Mouse (Mus musculus): ENCODE results near the gene Fggy. TPM values are rescaled to one million over a fixed set of nuclear protein-coding genes. Genes with fewer than 3 reads are reported as not detected.
A peak's percentile ranks its signal among the peaks of the same experiment; 100 is the strongest.

The Fggy gene
- polyA plus RNA-seq, 1 experiment from 2014 or later: 5.3 TPM

DNA sequence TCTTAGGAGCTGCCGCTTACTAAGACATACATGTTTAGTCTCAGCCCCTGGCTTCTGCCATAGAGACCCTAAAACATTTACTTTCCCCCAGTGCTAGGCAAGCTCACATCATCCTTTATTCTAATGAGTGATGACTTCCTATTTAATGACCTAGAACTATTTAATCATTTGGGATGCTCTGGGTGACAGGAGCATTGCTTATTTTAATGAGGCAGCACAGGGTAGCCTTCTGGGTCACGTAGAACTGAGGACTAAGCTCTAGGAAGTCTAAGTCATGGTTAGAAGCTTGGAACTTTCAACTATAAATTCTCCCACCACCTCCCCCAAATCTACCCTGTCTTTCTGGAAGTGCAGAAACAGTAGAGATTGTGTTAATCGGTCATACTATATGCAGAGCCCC, 111.2 kb downstream of the Fggy start:
- 86% methylated on average over 3 of the region's 3 CpGs for WGBS
- Histone ChIP-seq H3K36me3 (ENCODE audit: control insufficient read depth, insufficient read depth, low read length) (no peaks in the 10 kb centered on the region), H3K9ac (ENCODE audit: low read length) (no peak overlapping the region), H3K4me3 (ENCODE audit: low read depth, low read length) (no peak overlapping the region), H3K4me1 (replicated peaks; ENCODE audit: control insufficient read depth, insufficient read depth) (no peaks in the 10 kb centered on the region), H3K4me2 (replicated peaks; ENCODE audit: low read depth) (no peak overlapping the region), H3K27ac (replicated peaks) (no peak overlapping the region), H3K9me3 (ENCODE audit: control insufficient read depth, low read length) (no peaks in the 10 kb centered on the region), H3K27me3 (ENCODE audit: control insufficient read depth, insufficient read depth, low read length) (no peaks in the 10 kb centered on the region)
- DNase-seq (ENCODE audit: low spot score) (no peak), ATAC-seq (ENCODE audit: low FRiP score, low TSS enrichment) (no peak)
- TF ChIP-seq CTCF (IDR thresholded peaks at IDR 0.05; ENCODE audit: low read depth): no peak

DNA sequence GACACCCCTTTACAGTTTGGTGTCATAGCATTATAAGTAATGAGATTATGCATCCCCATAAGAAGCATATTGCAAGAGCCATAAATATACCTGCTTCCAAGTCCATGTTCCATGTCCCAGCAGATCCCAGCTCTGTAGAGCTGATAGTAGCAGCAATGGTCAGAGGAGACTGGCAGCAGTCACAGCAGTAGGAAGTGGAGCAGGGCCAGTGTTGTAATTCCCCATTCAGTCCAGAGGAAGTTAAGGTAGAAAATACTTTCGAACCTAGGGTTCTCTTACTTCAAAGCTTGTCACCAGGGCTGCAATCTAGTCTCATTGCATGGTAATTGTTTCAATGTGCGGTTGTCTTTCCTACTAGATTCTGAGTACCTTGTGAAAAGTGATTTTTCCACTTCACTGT, 112.0 kb downstream of the Fggy start:
- TF ChIP-seq EP300 (optimal IDR thresholded peaks at IDR 0.05) (no peak), CTCF (IDR thresholded peaks at IDR 0.05; ENCODE audit: low read depth) (no peak)
- 84% methylated on average over 2 of the region's 2 CpGs for WGBS
- Histone ChIP-seq H3K9ac (ENCODE audit: low read length) (no peak overlapping the region), H3K9me3 (ENCODE audit: control insufficient read depth, low read length) (no peaks in the 10 kb centered on the region), H3K4me3 (ENCODE audit: low read depth, low read length) (no peak overlapping the region), H3K27ac (replicated peaks) (no peak overlapping the region), H3K4me2 (replicated peaks; ENCODE audit: low read depth) (no peak overlapping the region), H3K4me1 (replicated peaks; ENCODE audit: control insufficient read depth, insufficient read depth) (no peaks in the 10 kb centered on the region), H3K27me3 (ENCODE audit: control insufficient read depth, insufficient read depth, low read length) (no peaks in the 10 kb centered on the region), H3K36me3 (ENCODE audit: control insufficient read depth, insufficient read depth, low read length) (no peaks in the 10 kb centered on the region)
- DNase-seq (ENCODE audit: low spot score) (no peak), ATAC-seq (ENCODE audit: low FRiP score, low TSS enrichment) (no peak)

DNA sequence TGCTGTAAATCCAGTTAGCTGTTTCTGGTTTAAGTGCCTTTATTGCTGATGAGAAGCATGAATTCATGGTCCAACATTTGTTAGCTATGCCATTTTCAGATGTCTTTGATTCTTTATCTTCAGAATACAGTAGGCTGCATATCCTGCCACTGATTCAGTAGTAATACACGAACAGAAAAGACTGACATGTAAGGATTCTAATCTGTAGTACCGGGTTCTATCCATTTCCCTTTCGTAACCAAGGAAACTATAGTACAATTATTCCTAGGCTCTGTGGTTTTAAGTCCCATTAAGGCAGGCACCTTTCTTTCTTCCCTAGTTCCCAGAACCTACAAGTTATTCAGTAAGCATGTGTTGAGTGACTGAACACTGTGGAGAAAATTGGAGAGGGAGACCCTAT, 113.3 kb downstream of the Fggy start:
- Histone ChIP-seq H3K4me3 (ENCODE audit: low read depth, low read length) (no peak overlapping the region), H3K27ac (replicated peaks) (no peak overlapping the region), H3K9ac (ENCODE audit: low read length) (no peak overlapping the region), H3K4me1 (replicated peaks; ENCODE audit: control insufficient read depth, insufficient read depth) (no peaks in the 10 kb centered on the region), H3K4me2 (replicated peaks; ENCODE audit: low read depth) (no peak overlapping the region), H3K36me3 (ENCODE audit: control insufficient read depth, insufficient read depth, low read length) (no peaks in the 10 kb centered on the region), H3K27me3 (ENCODE audit: control insufficient read depth, insufficient read depth, low read length) (no peaks in the 10 kb centered on the region), H3K9me3 (ENCODE audit: control insufficient read depth, low read length) (no peaks in the 10 kb centered on the region)
- ATAC-seq (ENCODE audit: low FRiP score, low TSS enrichment) (no peak), DNase-seq (ENCODE audit: low spot score) (no peak)
- 74% methylated on average over 3 of the region's 3 CpGs for WGBS
- TF ChIP-seq EP300 (optimal IDR thresholded peaks at IDR 0.05): no peak
- no peak for TF ChIP-seq CTCF (IDR thresholded peaks at IDR 0.05; ENCODE audit: low read depth)

DNA sequence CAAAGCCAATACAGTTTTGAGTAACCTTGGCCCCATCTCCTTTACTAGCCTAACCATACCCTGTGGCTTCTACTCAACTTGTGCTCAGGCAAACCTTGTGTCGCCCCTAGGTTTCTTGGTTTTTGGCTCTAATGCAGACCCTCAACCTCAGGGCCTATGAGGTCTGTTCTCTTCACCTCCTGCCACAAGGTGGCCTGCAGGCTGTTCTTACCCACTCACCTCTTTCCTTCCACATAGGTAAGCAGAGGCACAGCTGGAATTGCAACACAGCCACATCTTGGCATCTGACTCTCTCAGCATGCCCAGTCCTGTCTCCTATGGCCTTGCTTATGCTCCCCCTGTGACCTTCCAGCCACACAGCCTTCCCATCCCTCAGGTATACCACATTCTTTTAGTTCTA, 114.7 kb downstream of the Fggy start:
- no peak overlapping the region for H3K27ac ChIP-seq (replicated peaks)
- no peak overlapping the region for H3K4me3 ChIP-seq (ENCODE audit: low read depth, low read length)
- H3K9ac ChIP-seq (ENCODE audit: low read length): no peak overlapping the region
- no peak overlapping the region for H3K4me2 ChIP-seq (replicated peaks; ENCODE audit: low read depth)
- H3K9me3 ChIP-seq (ENCODE audit: control insufficient read depth, low read length): no peaks in the 10 kb centered on the region
- ATAC-seq (ENCODE audit: low FRiP score, low TSS enrichment): no peak
- no peaks in the 10 kb centered on the region for H3K27me3 ChIP-seq (ENCODE audit: control insufficient read depth, insufficient read depth, low read length)
- DNase-seq (ENCODE audit: low spot score): no peak
- no peaks in the 10 kb centered on the region for H3K36me3 ChIP-seq (ENCODE audit: control insufficient read depth, insufficient read depth, low read length)
- TF ChIP-seq EP300 (optimal IDR thresholded peaks at IDR 0.05): no peak
- TF ChIP-seq CTCF (IDR thresholded peaks at IDR 0.05; ENCODE audit: low read depth): 0 out of 2 replicates have a peak, but pooled peaks have one; percentile 6
- H3K4me1 ChIP-seq (replicated peaks; ENCODE audit: control insufficient read depth, insufficient read depth): no peaks in the 10 kb centered on the region
- WGBS: 88% methylated on average over 1 of the region's 1 CpGs

DNA sequence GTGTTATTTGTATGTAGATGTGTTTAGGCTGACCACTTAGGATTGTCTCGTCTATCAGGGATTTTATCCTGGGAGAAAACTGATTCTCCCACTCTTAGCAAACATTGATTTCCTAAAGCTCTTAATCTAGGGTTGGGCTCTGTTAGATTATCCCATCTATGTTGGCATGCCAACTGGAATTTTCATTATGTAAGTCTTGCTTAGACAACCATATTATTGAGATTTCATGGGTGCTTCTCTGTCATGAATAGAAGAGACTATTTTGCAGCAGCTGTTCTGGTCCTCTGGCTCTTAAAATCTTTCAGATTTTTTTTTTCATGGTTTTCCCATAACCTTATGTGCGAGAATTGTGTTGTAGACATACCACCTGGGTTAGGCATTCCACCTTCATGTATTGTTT, 119.1 kb downstream of the Fggy start:
- no peaks in the 10 kb centered on the region for H3K36me3 ChIP-seq (ENCODE audit: control insufficient read depth, insufficient read depth, low read length)
- H3K4me2 ChIP-seq (replicated peaks; ENCODE audit: low read depth): no peak overlapping the region
- no peak overlapping the region for H3K9ac ChIP-seq (ENCODE audit: low read length)
- no peak overlapping the region for H3K4me3 ChIP-seq (ENCODE audit: low read depth, low read length)
- WGBS: 79% methylated on average over 2 of the region's 2 CpGs
- H3K9me3 ChIP-seq (ENCODE audit: control insufficient read depth, low read length): no peaks in the 10 kb centered on the region
- no peak for TF ChIP-seq EP300 (optimal IDR thresholded peaks at IDR 0.05)
- no peak for TF ChIP-seq CTCF (IDR thresholded peaks at IDR 0.05; ENCODE audit: low read depth)
- DNase-seq (ENCODE audit: low spot score): no peak
- H3K27me3 ChIP-seq (ENCODE audit: control insufficient read depth, insufficient read depth, low read length): no peaks in the 10 kb centered on the region
- ATAC-seq (ENCODE audit: low FRiP score, low TSS enrichment): no peak
- no peaks in the 10 kb centered on the region for H3K4me1 ChIP-seq (replicated peaks; ENCODE audit: control insufficient read depth, insufficient read depth)
- H3K27ac ChIP-seq (replicated peaks): no peak overlapping the region

DNA sequence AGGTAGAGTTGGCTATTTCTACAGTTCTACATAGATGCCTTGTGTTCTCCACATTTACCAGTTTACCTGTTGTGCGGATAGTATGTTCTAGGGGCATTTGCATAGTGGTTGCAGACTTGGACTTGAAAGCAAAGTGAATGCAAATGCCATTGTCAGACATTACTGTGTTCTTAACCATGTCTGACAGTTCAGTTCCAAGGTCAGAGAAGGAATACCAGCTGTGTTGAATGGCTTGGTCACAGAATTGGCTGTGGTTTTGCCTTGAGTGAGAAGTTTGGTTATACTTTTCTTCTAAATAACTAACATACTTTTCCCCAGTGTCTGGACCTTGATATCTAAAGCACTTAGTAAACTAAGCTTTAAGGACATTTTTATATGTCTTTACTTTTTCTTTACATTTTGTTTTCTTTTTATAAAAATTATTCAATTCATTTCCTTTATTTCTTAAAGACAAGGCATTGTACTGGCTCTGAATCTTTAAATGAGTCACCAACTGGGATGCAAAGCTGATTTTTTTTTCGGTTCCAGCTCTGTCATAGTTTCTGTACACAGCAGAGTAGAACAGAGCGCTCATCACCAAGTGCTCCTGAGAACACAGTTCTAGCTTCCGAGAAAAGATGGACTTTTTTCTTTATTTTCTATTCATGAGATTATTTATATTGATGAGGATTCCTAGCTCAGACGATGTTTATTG, 123.6 kb downstream of the Fggy start:
- ATAC-seq (ENCODE audit: low FRiP score, low TSS enrichment): no peak
- 69% methylated on average over 5 of the region's 5 CpGs for WGBS

More for the DNA sequence above, 123.6 kb downstream of the Fggy start:
- no peaks in the 10 kb centered on the region for H3K27me3 ChIP-seq (ENCODE audit: control insufficient read depth, insufficient read depth, low read length)
- no peak overlapping the region for H3K27ac ChIP-seq (replicated peaks)
- H3K9ac ChIP-seq (ENCODE audit: low read length): no peak overlapping the region
- no peaks in the 10 kb centered on the region for H3K9me3 ChIP-seq (ENCODE audit: control insufficient read depth, low read length)
- TF ChIP-seq CTCF (IDR thresholded peaks at IDR 0.05; ENCODE audit: low read depth): no peak
- TF ChIP-seq EP300 (optimal IDR thresholded peaks at IDR 0.05): no peak
- no peak for DNase-seq (ENCODE audit: low spot score)
- no peak overlapping the region for H3K4me3 ChIP-seq (ENCODE audit: low read depth, low read length)
- H3K4me2 ChIP-seq (replicated peaks; ENCODE audit: low read depth): no peak overlapping the region
- no peaks in the 10 kb centered on the region for H3K4me1 ChIP-seq (replicated peaks; ENCODE audit: control insufficient read depth, insufficient read depth)
- H3K36me3 ChIP-seq (ENCODE audit: control insufficient read depth, insufficient read depth, low read length): no peaks in the 10 kb centered on the region
